Mouse (Mus musculus) olfactory bulb, adult 2 months (tissue): ENCODE data around the gene 4930558C23Rik. TPM values are rescaled to one million over a fixed set of nuclear protein-coding genes. Genes with fewer than 3 reads are reported as not detected.
"Not testable (repeated sequence)": the region's sequence is repeated elsewhere in the genome, so short reads cannot be mapped to it uniquely, and the experiment has no call there.

Source experiments
- H3K27ac ChIP-seq: fragments of 200-500 bp; 2 replicates; pipeline ENCODE4 v1.5.1; 2012; ENCODE audit warnings: low read depth, low read length; ENCODE audit not compliant: insufficient read depth
- H3K4me1 ChIP-seq: fragments of 200-500 bp; 2 replicates; pipeline ENCODE4 v1.6.1; 2012; ENCODE audit warnings: low read length; ENCODE audit not compliant: control insufficient read depth, insufficient read depth
- H3K4me3 ChIP-seq: fragments of 200-500 bp; 2 replicates; pipeline ENCODE4 v1.5.1; 2012; ENCODE audit warnings: mild to moderate bottlenecking, low read depth, low read length, moderate library complexity; ENCODE audit not compliant: insufficient read depth
- CTCF ChIP-seq: fragments of 200-500 bp; IDR thresholded peaks from 2 replicates; pipeline ENCODE4 v1.5.1; 2012; ENCODE audit warnings: low read depth, mild to moderate bottlenecking, low read length, moderate library complexity; ENCODE audit not compliant: insufficient read depth
- POLR2A ChIP-seq: fragments of 200-500 bp; IDR thresholded peaks from 2 replicates; pipeline ENCODE4 v1.6.1; 2012; ENCODE audit warnings: mild to moderate bottlenecking, low read depth, low read length, moderate library complexity; ENCODE audit not compliant: insufficient read depth
- WGBS: fragments of 180-500 bp; shearing (Covaris S2); methylation state at CpG from one replicate; pipeline ENCODE4 v1.1.7; 2018; 5-methylcytosine and 5-hydroxymethylcytosine counted together
- polyA plus RNA-seq: library from polyadenylated mRNA; stranded (reverse); fragments of >200 nt; gene quantifications from 2 replicates; pipeline ENCODE4 v1.2.4, GENCODE M21; 2012; ENCODE audit warnings: low replicate concordance; ENCODE audit not compliant: missing spikeins, insufficient read depth, insufficient read length

4930558C23Rik gene
- polyA plus RNA-seq, 1 experiment, result not detected

DNA sequence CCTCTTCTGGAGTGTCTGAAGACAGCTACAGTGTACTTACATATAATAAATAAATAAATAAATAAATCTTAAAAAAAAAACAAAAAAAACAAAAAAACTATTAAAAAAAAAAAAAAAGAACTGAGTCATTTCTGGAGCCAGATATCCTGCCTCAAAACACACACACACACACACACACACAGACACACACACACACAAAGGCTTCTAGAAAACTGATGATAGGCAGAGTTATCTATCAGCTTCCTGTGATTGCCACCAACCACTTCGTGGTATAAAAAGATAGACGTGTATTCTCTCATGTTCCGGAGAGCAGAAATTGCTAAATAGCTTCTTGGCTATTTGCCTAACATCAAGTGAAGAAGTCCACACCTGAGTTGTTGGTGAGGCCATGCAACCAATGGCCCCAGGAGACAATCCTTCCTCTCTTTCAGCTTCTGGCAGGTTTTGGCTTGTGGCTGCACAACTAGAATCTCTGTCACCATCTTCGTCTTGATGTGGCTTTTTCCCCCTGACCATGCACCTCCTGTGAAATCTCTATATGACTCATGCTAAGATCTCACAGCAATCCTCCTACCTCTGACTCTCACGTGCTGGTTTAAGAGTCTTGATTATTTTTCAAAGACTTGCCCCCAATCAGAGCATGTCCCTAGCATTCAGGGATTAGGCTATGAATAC lies 17.1 kb downstream of the 4930558C23Rik start:
- WGBS, result 77% methylated on average over 5 of the region's 5 CpGs
- no peak overlapping the region for H3K4me3 ChIP-seq
- H3K27ac ChIP-seq, result no peak overlapping the region
- H3K4me1 ChIP-seq, result no peaks in the 10 kb centered on the region
- TF ChIP-seq CTCF (no peak), POLR2A (no peak)

GRCm38 (mm10) chr3:95373208-95373607 lies 29.4 kb downstream of the 4930558C23Rik start:
- H3K27ac ChIP-seq, result no peak overlapping the region
- no peak overlapping the region for H3K4me3 ChIP-seq
- WGBS, result 89% methylated on average over 10 of the region's 10 CpGs
- TF ChIP-seq CTCF (no peak), POLR2A (no peak)
- H3K4me1 ChIP-seq, result no peaks in the 10 kb centered on the region

GRCm38 (mm10) chr3:95370101-95370500 lies 32.5 kb downstream of the 4930558C23Rik start:
- Histone ChIP-seq H3K4me1 (no peaks in the 10 kb centered on the region), H3K27ac (no peak overlapping the region), H3K4me3 (no peak overlapping the region)
- no peak for TF ChIP-seq POLR2A
- TF ChIP-seq CTCF, result no peak

DNA sequence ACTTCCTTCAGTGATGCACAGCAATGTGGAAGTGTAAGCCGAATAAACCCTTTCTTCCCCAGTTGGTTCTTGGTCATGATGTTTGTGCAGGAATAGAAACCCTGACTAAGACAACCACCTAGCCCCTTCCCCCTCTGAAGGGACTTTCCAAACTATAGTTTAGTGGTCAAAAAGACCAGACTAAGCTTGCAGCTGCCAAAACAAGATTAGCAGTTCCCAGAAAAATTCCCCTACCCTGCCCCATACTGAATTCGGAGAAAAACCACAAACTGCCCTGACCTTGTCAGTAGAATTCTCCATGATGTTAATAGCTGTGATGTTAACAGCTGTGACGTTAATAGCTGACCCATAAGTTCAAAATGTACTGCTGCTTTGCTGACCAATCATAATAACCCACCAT lies 42.4 kb downstream of the 4930558C23Rik start:
- H3K4me1 ChIP-seq, H3K4me3 ChIP-seq, H3K27ac ChIP-seq: not testable (repeated sequence)
- WGBS, result 84% methylated on average over 3 of the region's 3 CpGs

GRCm38 (mm10) chr3:95357746-95358145 lies 44.9 kb downstream of the 4930558C23Rik start:
- 97% methylated on average over 2 of the region's 2 CpGs for WGBS
- Histone ChIP-seq H3K4me3 (no peak overlapping the region), H3K27ac (no peak overlapping the region), H3K4me1 (no peaks in the 10 kb centered on the region)
- TF ChIP-seq CTCF (no peak), POLR2A (no peak)

DNA sequence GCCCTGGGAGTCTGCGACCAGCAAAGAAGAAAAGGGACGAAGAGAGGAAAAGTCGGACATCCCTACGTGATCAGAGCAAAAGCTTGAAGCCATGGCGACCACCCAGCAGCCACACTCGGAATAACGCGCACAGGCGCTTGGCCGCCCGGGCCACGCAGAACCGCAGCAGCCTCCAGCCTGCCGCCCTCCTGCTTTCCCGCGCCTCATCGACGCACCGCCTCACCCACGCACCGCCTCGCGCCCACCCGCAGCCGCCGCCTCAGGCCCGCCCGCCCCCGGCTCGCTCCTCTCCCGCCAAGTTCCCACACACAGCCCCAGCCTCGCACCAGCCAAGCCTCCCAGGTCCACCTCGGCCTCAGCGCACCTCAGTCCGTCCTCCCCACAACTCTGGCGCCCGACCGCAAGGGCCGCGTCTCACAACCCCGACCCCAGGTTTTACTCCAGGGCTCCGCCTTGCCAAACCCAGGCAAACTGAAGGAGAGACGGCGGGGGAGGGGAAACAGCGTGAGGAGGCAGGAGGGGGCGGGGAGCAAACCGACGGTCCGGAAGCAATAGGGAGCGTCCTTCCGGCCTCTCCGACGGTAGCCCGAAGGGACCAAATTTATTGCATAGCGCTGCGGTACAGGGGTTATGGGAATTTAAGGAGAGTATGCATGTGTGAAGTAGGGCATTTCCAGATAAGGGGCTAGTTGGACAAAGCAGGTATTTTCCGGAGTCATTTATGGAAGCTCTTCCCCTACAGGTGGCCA lies 45.8 kb downstream of the 4930558C23Rik start, which contains the start of gene Setdb1:
Gene Setdb1, minus strand, starts transcription at position 502 of the 749 bp plus-strand sequence.
- not testable (repeated sequence) for H3K27ac ChIP-seq, H3K4me1 ChIP-seq
- H3K4me3 ChIP-seq, result peak within 1 kb of the TSS; percentile 68
- WGBS, result under 1% methylated on average over 38 of the region's 57 CpGs

DNA sequence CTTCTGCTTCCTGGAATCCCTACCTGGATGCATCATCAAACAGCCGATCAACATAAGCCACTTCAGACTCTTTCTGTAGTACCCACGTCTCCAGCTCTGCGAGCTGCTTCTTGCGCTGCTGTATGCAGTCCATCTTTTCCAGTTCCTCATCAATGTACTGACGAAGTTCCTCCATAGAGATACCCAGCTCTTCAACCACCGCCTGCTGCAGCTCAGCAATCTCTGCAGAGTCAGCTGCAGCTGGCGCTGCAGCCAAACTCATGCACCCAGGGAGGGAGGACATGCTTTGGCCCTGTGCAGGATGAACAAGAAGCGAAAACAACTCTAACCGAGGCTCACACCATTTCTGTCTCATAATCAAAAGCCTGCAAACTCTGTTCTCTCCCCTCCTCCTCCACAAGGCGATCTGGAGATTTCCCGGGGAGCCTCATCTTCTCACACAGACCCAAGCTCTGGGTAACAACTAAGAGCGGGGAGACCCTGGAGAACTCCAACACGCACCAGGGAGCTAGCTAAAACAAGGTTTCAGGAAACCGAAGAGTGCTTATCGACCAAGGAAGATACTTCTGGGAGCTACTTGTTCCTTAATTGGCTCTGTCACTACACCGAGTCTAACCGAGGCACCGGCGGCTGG lies 46.6 kb downstream of the 4930558C23Rik start:
- WGBS, result 12% methylated on average over 11 of the region's 19 CpGs
- H3K27ac ChIP-seq, H3K4me1 ChIP-seq: not testable (repeated sequence)
- H3K4me3 ChIP-seq, result peak overlapping the region; percentile 68

DNA sequence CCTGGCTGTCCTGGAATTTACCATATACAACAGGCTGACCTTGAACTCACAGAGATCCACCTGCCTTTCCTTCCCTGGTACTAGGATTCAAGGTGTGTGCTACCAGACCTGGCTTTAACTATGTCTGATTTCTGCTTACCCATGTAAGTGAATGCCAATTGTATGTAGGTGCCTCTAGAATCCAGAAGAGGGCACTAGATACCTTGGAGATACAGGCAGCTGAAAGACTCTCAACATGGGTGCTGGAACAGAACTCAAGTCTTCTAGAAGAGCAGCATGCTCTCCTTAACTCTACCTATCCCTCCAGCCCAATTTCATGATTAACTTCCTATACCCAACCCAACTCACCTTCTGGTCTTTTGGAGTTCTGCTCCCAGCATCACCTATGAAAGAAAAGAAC lies 53.1 kb downstream of the 4930558C23Rik start:
- H3K4me3 ChIP-seq, result no peak overlapping the region
- no peak for TF ChIP-seq CTCF
- TF ChIP-seq POLR2A, result no peak
- H3K4me1 ChIP-seq, result no peaks in the 10 kb centered on the region
- H3K27ac ChIP-seq, result no peak overlapping the region

- not testable (repeated sequence) for H3K4me3 ChIP-seq
- 94% methylated on average over 5 of the region's 5 CpGs for WGBS
Measured at GRCm38 (mm10) chr3:95348343-95348742, 54.3 kb downstream of the 4930558C23Rik start.

DNA sequence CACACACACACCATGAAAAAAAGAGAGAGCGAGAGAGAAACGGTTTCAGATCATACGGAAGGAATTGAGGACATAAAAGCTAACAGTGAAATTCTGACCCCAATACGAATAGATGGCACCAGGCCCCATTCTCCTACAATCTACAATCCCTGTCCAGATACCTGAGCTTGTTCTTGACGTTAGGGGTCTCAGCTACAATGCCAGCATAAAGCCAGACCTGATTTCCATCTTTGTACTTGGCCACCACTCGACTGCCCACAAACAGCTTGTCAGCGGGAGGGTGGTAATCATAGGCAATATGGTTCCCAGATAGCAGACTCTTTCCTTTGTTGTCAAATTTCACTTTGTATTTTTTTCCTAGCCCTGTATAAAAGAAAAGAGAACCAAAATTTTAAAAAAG lies 56.2 kb downstream of the 4930558C23Rik start:
- Histone ChIP-seq H3K4me3 (no peak overlapping the region), H3K27ac (no peak overlapping the region), H3K4me1 (no peaks in the 10 kb centered on the region)
- TF ChIP-seq POLR2A (no peak), CTCF (no peak)
- WGBS, result 91% methylated on average over 7 of the region's 7 CpGs

More at GRCm38 (mm10) chr3:95348343-95348742, 54.3 kb downstream of the 4930558C23Rik start:
- H3K27ac ChIP-seq, H3K4me1 ChIP-seq: not testable (repeated sequence)

- H3K4me3 ChIP-seq, H3K4me1 ChIP-seq, H3K27ac ChIP-seq: not testable (repeated sequence)
- 94% methylated on average over 9 of the region's 9 CpGs for WGBS
Measured at GRCm38 (mm10) chr3:95343356-95344000, 59.2 kb downstream of the 4930558C23Rik start.
